Mouse (Mus musculus): ENCODE measurements around the gene Mrpl44.
A peak's percentile ranks its signal among the peaks of the same experiment; 100 is the strongest.

The Mrpl44 gene

DNA sequence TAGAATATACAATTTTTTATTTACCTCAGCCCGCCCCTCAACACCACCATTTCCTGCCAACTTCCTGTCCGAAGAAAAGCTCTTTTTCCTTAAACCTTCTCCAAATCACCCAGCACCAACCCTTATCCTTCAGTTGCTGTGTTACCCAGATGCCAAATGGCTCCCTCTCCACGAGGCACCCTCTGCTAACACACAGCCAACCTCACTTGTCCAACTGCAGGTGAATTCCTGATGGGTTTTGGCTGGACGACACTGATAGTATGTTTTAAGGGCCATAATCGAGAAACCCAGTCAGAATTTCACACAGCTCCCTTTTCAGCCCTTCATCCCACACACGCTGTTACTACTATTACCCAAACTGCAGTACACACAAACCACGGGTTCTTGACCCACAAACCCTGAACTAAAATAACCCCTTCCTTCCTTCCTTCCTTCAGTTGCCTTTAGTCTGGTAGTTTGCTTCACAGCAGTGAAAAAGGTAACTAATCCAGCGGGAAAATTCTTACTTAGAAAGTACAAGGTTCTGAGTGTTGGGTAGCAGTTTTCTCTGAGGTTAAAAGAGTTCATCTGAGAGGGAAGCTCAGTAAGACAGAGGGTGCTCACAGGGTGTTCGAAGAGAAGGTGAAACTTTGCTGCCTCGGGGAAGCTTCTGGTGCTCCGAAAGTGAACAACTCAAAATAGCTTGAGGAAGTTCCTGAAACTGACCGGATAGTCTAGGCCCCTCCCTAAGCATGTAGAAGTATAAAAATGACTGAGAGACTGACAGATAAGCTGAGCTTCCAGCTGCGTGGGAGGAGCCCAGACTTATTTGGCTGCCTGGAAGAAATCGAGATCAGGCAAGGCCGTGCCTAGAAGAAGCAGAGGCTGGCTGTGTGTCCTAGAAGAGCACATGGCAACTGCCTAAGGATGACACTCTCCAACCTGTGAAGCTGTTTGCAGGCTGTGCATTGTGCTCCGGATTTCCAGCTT, 13.3 kb upstream of the Mrpl44 start:
- DNase-seq: no peak

DNA sequence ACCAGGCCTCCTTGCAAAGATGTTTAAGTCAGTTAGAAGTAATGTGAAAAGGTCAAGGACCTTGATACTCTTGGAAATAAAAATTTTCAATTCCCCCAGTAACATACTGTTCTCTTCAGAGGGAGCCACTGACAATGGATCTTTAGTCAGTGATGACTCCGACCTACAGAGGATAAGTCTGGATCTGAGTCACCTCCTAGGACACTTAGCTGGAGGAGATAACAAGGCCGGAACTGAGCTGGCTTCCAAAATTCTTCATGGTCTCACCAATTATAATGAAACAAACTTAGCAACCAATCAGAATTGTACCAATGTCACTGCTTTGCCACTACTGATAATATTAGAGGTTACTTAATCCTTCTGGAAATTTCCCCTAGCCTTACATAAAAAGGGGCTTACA, 11.8 kb upstream of the Mrpl44 start:
- no peak for DNase-seq

DNA sequence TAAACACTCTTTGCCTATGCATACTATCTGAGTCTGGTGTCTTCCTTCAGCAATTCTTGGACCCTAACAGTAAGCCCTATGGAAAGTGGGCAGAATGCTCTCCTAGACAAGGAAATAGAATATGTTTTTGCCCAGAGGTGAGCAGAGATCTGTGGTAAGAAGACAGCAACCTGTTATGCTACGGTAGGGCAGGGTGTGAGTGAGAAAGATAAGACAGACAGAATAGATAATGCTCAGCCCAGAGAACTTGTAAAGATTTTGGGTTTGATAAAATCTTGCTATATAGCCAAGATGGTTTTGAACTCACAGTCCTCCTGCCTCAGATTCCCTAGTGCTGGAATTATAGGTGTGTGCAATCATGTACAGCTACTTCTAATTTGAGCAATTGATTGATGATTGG, 11.3 kb upstream of the Mrpl44 start:
- no peak for DNase-seq

DNA sequence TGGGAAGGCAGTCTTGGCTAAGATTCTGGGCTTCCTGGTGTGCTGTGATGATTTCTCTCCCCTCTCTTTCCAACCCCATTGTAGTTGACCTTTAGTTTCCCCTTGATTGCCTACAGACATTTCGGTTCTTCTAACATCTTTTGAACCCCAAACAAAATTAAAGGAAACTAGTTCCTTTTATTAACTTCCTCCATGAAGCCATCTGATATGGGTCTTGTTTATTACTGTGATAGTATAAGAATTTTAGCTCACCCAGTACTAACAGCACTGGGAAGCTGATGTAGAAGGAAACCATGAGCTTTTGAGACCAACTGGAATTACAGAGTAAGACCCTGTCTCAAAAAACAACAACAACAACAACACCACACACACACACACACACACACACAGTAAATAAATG, 7.6 kb upstream of the Mrpl44 start:
- DNase-seq: no peak

DNA sequence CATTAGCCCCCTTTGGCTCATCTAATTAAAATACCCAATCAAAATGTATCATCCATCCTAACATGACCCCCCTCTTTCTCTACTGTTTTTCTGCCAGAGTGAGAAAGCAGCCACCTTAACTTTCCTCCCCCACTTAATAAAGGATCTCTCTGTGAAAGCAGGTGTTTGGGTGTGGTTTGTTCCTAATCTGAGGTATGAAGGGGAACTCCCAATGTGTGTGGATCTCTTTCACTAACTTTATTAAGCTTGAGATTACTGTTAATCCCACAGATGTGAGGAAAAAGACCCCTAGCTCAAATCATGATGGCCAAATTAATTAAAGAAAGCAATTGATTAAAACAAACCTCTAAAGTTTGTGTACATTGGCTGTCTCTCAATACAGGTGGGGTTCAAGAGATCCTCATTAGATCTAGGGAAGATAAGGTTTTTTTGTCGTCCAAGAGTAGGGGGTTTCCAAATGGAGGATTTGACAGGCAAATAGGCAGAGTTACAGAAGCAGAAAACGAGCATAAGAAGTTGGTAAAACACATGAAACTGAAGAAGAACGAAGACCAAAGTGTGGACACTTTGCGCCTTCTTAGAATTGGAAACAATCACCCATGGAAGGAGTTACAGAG, 1.5 kb upstream of the Mrpl44 start:
- DNase-seq: no peak

DNA sequence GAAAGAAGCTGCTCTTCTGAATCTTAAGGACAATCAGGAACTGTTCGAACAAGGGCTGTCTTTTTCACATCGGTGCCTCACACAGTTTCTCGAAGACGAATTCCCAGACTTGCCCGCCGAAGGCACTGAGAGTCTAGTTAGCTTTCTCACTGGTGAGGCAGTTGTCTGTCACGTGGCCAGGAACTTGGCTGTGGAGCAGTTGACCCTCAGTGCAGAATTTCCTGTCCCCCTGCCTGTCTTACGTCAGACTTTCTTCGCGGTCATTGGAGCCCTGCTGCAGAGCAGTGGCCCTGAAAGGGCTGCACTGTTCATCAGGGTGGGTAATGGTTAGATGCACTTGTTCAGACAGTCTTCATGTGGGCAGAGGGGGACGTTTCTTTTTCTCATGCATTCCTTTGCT, 2.2 kb downstream of the Mrpl44 start:
- DNase-seq: no peak

DNA sequence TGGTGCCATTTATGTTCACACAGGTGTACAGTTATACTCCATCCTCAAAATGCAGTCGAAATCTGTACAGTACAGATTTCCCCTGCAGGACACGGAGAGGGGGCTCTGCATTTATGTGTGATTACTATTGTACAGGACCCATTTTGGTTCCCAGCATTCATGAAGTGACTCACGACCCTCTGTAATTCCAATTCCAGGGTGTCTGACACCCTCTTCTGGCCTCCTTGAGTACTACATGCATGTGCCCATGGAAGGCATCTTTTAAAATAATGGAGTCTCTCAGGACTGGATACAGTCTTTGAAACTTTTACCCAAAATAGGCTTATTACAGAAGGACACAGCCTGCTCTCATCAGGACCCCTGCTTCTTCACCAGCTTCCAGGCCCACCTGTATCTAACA, 6.6 kb downstream of the Mrpl44 start:
- peak in 1 of 2 experiments; percentile 44 for DNase-seq

DNA sequence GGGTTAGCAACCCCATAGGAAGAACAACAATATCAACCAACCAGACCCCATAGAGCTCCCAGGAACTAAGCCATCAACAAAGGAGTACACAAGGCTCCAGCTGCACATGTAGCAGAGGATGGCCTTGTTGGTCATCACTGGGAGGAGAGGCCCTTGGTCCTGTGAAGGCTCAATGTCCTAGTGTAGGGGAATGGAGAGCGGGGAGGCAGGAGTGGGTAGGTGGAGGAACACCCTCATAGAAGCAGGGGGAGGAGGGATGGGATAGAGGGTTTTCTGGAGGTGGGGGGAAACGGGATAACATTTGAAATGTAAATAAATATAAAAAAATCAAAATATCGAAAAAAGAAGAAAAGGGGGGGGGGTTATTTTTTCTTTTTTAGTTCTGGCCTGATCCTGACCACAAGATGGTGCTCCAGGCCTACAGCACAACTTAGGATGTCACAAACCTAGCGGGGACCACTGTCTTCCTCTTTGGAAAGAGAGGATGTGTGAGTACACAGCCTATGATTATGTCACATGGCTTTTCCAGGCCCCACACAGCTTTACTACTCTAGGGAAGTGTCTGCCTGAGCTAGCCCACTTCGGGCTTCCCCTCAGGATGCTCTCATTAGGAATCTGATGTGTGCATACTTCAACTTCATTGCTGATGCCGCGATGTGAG, 10.6 kb downstream of the Mrpl44 start:
- peak; percentile 15 to 60 for DNase-seq

DNA sequence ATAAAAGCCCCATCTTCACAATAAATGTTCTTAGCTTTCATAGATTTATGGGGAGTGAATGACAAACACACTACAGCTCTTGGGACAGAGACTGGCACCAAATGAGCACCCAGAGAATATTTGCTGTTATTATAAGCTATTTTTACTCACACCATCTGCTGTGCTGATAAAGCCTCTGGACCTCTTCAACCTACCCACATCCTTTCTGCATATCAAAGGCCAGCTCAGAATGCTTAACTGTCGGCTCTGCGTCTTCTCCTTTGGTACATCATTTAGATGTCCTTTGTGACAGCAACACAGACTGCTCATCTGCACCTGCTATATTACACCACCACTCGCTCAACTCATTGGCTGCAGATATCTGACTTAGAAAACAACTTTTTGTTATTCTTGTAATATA, 21.3 kb downstream of the Mrpl44 start:
- no peak for DNase-seq

DNA sequence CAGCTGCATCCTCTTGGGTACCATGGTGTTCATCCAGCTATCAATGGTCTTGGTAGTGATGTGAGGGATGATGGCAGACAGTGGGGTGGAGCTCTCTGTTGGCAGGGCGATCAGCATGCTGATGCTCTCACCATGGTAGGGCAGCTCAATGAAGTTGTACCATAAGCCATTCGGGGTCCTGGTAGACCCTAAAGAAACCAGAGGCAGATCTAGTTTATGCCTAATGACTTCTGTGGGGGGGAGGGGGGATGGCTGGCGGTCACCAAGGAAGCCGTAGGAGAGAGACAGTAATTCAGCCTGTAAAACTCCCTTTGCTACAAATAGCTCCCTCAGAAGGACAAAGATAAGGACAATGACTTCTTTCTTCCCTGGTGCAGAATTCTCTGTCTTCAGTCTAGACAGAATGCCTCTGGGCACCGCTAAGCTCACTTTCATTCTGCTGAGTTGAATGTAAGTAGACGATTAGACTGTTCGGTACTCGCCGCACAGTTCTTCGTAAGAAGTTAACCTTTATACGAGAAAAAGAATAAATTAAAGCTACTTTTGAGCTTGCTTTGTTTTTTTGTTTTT, 27.1 kb downstream of the Mrpl44 start:
- DNase-seq: no peak

DNA sequence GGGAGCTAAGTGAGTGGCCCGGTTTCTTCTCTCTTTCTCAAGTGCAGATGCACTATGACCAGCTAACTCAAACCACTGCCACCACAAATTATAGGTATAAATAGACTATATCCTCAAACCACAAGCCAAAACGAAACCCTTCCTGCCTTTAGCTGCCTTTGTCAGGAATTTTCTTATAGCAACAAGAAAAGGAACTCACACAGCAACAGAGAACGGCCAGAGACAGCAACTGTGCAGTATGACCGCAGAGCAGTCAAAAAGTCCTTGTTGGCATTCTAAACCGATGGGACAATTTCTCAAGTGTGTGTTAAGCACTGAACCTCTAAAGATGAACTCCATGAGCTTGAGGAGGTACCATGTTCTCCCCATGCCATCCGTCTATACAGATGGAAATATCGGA, 27.8 kb downstream of the Mrpl44 start:
- DNase-seq: no peak

DNA sequence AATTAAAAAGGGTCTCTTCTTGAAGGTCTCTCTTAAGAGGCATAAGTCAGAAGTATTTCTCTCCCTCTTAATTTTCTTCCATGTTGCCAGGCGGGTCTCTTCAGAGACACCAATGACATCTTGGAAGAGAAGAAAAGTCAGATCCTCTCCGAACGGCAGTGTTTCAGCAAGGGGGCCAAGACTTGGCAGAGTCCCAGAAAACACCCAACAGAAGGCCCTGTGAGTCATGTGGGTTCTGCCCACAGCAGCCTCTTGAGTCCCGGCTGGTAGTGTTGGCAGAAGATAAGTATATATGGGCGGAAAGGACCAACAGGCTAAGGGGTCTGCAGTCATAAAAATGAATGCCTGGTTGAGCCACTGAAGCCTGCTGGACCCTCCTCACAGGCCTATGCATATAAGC, 31.0 kb downstream of the Mrpl44 start:
- DNase-seq: no peak

DNA sequence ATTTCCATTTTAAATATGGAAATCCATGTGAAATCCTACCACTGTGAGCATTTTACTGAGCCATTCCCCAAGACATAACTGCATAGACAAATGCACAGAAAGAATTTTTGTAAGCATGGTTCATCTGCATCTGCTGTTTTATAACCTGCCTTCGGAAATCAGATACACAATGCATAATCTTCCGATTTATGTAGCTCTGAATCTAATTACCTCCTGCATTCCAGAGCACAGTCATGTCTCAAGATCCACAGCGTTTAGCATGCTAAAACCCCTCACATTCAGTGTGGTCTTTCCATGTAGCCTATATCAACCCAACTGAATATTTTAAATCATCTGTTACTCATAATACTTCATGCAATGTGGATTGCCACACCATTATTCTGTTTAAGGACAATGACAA, 33.6 kb downstream of the Mrpl44 start:
- DNase-seq: no peak

DNA sequence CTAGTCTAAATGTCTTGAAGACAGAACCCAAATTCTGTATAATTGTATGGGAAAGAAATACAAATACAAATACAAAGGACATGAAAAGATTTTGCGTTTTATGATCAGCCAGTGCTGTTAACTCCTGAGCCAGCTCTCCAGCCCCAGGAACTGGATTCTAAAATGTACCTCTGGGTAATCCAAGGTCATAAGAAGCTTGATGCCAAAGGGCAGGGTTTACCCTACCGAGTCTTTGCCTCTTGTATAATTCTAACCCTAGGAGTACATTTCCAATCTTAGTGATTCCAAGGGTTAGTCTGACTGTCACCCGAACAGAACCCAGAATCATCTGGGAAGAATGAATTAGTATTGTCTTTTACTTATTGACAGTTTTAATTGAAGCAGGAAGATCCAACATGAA, 39.6 kb downstream of the Mrpl44 start:
- no peak for DNase-seq

DNA sequence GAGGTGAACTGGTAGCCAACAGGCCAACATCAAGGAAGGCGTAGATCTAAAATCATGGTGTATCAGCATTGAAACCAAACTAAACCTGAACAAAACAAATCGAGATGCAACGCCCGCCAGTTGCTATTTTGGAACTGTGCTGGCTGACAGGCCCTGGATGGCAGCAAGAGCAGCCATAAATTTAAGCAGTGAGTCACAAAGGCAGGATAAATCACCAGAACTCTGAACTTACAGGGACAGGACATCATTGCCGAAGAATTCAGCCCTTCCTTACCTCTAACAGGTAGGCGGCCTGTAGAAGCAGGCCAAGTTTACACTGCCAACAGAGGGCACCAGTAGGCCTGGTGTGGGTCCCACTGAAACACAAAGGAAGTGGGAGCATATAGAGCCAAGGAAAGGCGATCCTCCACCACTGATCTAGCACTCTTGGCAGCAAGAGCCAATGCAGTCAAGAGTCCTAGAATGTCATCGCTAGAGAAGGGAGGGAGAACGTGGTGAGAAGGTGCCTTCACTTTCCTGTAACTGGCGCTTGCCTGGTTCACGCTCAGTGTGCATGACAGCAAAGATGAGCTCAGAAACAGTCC, 43.6 kb downstream of the Mrpl44 start:
- DNase-seq: no peak

DNA sequence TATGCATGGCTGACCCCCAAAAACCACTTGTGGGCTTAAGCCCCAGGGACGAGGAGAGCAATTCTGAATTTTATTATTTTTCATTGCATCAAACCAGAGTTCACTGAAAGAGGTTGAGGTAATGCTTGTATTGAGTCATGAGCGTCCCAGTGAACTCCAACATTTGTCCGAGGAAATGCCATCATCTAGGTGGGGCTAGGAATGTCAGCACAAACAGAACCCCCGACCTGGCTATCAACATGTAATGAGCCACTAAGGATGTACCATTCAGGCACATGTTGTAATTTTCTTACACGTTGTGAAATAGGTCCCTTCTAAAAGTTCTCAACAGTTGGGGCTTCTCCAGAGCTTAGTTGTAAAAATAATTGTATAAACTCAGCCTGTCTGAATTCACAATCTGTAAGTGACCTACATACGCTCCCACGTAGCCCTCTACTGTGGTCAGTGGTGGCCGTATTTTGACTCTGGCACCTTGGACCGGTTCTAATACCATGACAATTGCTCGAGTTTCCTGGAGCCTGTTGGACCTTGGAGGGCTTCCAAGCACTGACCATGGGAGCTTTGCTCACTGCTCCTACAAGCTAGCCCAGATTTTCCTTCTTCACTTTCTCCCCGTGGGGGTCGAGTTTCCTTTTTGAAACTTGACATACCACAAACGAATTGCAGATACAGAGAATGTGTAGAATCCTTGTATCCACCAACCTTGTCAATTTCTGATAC, 47.1 kb downstream of the Mrpl44 start:
- DNase-seq: peak; percentile 50 to 72

DNA sequence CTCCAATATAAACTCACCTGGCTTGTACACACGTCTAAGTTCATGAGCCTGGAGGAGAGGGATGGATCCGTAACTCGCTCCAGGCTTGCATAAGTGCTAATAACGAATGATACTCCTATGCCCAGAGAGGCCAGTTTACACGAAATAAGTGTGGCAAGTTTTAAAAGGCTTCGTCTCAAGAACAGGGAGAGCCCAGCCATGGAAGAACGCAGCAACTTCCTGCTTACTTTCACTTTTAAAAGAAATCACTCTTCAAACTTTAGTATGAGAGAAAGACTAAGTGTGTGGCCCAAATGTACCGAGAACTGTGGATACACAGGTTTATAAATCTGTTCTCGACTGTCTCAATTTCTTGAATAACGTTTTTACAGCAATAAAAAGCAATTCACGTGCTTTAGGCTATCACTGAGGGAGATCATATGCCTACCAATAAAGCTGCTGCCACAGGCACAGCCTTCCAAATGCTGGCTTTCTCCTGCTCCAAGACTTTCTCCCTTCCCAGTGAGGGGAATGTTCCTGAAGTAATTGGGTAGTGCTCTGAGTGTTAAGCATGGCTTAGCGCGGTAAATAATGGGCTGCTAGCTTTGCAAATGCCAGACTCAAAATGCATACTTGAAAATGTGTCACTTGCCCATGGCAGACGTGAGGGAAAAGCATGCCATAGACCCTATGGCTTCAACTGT, 48.3 kb downstream of the Mrpl44 start:
- DNase-seq: peak in 1 of 2 experiments; percentile 8
